Mouse (Mus musculus) brain, embryonic 14.5 days (tissue): ENCODE measurements around the gene Rara.

Source experiments
- CTCF ChIP-seq: fragments of 200-500 bp; IDR thresholded peaks from 2 replicates; pipeline ENCODE4 v1.5.1; 2012; ENCODE audit warnings: inconsistent platforms, mild to moderate bottlenecking, moderate library complexity, borderline replicate concordance; ENCODE audit not compliant: insufficient read depth, insufficient read length; ENCODE audit errors: extremely low read depth
- POLR2A ChIP-seq: fragments of 200-500 bp; IDR thresholded peaks from 2 replicates; pipeline ENCODE4 v1.6.1; 2012; ENCODE audit warnings: mild to moderate bottlenecking, inconsistent platforms, borderline replicate concordance; ENCODE audit not compliant: poor library complexity, insufficient read depth, insufficient read length, severe bottlenecking; ENCODE audit errors: extremely low read depth

DNA sequence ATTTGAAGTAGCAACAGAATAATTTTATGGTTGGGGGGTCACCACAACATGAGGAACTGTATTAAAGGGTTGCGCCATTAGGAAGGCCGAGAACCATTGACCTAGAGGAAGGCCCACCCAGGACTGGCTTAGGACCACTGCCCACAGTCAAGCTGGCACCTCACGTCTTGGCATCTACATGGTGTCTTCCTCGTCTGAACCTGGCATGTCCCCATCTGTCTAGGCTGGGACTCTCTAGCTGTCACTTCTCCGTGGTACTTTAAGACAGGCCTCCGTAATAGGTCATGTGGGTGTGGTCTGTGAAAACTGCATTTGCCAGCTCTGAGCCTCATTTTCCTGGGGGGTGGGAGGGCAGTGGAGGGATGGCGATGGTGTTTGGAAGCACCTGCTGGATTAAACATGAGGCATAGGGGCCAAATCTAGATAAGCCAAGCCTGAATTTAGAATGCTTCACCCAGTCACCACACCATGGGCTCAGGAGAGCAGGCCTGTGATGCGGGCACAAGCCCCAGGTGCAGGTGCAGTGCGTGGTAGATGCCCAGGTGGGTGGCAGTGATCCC is 45.3 kb downstream of the Rara start:
- no peak for TF ChIP-seq CTCF
- no peak for TF ChIP-seq POLR2A
